Mouse (Mus musculus): ENCODE measurements at regions not wholly inside any gene's neighbourhood (a gene's known extent, or its start where the extent isn't known, plus 50 kb on each side); places are given as distances from the start of the nearest gene placed in this dataset.

DNA sequence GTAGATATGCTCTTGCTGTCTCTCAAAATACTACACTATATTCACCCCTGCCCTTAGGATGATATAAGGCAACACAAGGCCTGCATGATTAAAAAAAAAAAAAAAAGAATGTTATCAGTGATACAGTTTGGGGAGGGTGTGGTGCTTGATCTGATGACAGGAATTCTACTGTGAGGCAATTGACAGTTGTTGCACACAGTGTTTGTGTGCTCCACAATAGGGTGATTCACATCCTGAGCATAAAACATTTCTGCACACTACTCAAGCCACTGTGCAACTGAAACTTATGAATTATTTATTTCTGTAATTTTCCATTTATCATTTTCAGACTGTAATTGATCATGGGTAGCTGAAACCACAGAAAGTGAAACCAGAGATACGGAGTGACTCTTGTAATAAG is 277.2 kb upstream of the Adgrl4 start:
- TF ChIP-seq POLR2A (IDR thresholded peaks at IDR 0.05; ENCODE audit: insufficient read depth, low read depth, low read length) (no peak), CTCF (IDR thresholded peaks at IDR 0.05) (no peak), EP300 (IDR thresholded peaks at IDR 0.05; ENCODE audit: insufficient read depth, low read depth, low read length) (no peak)
- no peaks in the 10 kb centered on the region; the same call in 1 of the 2 replicates for H3K36me3 ChIP-seq (ENCODE audit: control insufficient read depth, insufficient read depth, low read length)
- intact Hi-C loops (cut with DNase I): loop anchor here (10.0 kb wide), 1 partner anchor 274 kb away; the partner anchor contains the start of gene Adgrl4
- DNase-seq: no peak
- no peaks in the 10 kb centered on the region for H3K79me2 ChIP-seq (replicated peaks; ENCODE audit: control insufficient read depth, insufficient read depth, low read length)
- WGBS: 75% methylated on average over 1 of the region's 1 CpGs
- no peak overlapping the region for H3K9ac ChIP-seq (ENCODE audit: low read depth, low read length)
- no peak overlapping the region for H3K4me3 ChIP-seq
- H3K27ac ChIP-seq: no peak overlapping the region
- H3K4me1 ChIP-seq (ENCODE audit: control insufficient read depth, insufficient read depth, low read length): no peaks in the 10 kb centered on the region
- no peaks in the 10 kb centered on the region for H3K27me3 ChIP-seq (ENCODE audit: control insufficient read depth, insufficient read depth, low read length)

- DNase-seq: no peak
- H3K27ac ChIP-seq: no peak overlapping the region
- H3K27me3 ChIP-seq (ENCODE audit: control insufficient read depth, insufficient read depth, low read length): no peaks in the 10 kb centered on the region
- no peak overlapping the region for H3K9ac ChIP-seq (ENCODE audit: low read depth, low read length)
- WGBS: 38% methylated on average over 2 of the region's 2 CpGs
- no peaks in the 10 kb centered on the region for H3K36me3 ChIP-seq (ENCODE audit: control insufficient read depth, insufficient read depth, low read length)
- H3K79me2 ChIP-seq (replicated peaks; ENCODE audit: control insufficient read depth, insufficient read depth, low read length): no peaks in the 10 kb centered on the region
- intact Hi-C loops (cut with DNase I): no loop called here
- H3K4me1 ChIP-seq (ENCODE audit: control insufficient read depth, insufficient read depth, low read length): no peaks in the 10 kb centered on the region
- TF ChIP-seq POLR2A (IDR thresholded peaks at IDR 0.05; ENCODE audit: insufficient read depth, low read depth, low read length) (no peak), EP300 (IDR thresholded peaks at IDR 0.05; ENCODE audit: insufficient read depth, low read depth, low read length) (no peak), CTCF (IDR thresholded peaks at IDR 0.05) (no peak)
- no peak overlapping the region for H3K4me3 ChIP-seq
These were observed 255.6 kb upstream of the Adgrl4 start for GRCm38 (mm10) chr3:151182132-151182531.

DNA sequence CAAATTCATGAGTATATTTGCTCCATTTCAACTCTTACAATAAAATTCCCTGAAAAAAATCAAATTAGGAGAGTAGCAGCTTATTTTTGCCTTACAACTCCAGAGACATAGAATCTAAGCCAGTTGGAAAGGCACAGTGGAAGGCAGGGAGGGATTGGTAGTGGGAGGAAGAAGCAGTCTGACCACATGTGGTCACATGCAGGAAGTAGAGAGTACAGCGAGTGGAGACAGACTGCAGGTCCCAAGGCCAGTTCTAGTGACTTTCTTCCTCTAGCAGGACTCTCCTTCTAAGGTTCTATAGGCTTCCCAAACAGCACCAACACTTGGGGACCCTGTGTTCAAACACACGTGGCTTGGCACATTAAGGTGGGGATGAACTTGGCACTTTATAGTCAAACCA is 245.6 kb upstream of the Adgrl4 start:
- Histone ChIP-seq H3K9ac (ENCODE audit: low read depth, low read length) (no peak overlapping the region), H3K79me2 (replicated peaks; ENCODE audit: control insufficient read depth, insufficient read depth, low read length) (no peaks in the 10 kb centered on the region), H3K27me3 (ENCODE audit: control insufficient read depth, insufficient read depth, low read length) (no peaks in the 10 kb centered on the region), H3K36me3 (ENCODE audit: control insufficient read depth, insufficient read depth, low read length) (no peaks in the 10 kb centered on the region), H3K27ac (no peak overlapping the region), H3K4me1 (ENCODE audit: control insufficient read depth, insufficient read depth, low read length) (no peaks in the 10 kb centered on the region), H3K4me3 (no peak overlapping the region)
- TF ChIP-seq CTCF (IDR thresholded peaks at IDR 0.05): no peak
- TF ChIP-seq EP300 (IDR thresholded peaks at IDR 0.05; ENCODE audit: insufficient read depth, low read depth, low read length): no peak
- no peak for TF ChIP-seq POLR2A (IDR thresholded peaks at IDR 0.05; ENCODE audit: insufficient read depth, low read depth, low read length)
- WGBS: 61% methylated on average over 2 of the region's 2 CpGs
- no peak for DNase-seq
- intact Hi-C loops (cut with DNase I): no loop called here

GRCm38 (mm10) chr3:151210978-151211377 is 226.7 kb upstream of the Adgrl4 start:
- H3K79me2 ChIP-seq (replicated peaks; ENCODE audit: control insufficient read depth, insufficient read depth, low read length): no peaks in the 10 kb centered on the region
- WGBS: 89% methylated on average over 4 of the region's 4 CpGs
- H3K36me3 ChIP-seq (ENCODE audit: control insufficient read depth, insufficient read depth, low read length): no peaks in the 10 kb centered on the region
- no peaks in the 10 kb centered on the region for H3K4me1 ChIP-seq (ENCODE audit: control insufficient read depth, insufficient read depth, low read length)
- DNase-seq: no peak
- no peak overlapping the region for H3K4me3 ChIP-seq
- intact Hi-C loops (cut with DNase I): no loop called here
- no peak overlapping the region for H3K9ac ChIP-seq (ENCODE audit: low read depth, low read length)
- H3K27me3 ChIP-seq (ENCODE audit: control insufficient read depth, insufficient read depth, low read length): no peaks in the 10 kb centered on the region
- TF ChIP-seq EP300 (IDR thresholded peaks at IDR 0.05; ENCODE audit: insufficient read depth, low read depth, low read length): no peak
- TF ChIP-seq CTCF (IDR thresholded peaks at IDR 0.05): no peak
- no peak for TF ChIP-seq POLR2A (IDR thresholded peaks at IDR 0.05; ENCODE audit: insufficient read depth, low read depth, low read length)
- no peak overlapping the region for H3K27ac ChIP-seq

DNA sequence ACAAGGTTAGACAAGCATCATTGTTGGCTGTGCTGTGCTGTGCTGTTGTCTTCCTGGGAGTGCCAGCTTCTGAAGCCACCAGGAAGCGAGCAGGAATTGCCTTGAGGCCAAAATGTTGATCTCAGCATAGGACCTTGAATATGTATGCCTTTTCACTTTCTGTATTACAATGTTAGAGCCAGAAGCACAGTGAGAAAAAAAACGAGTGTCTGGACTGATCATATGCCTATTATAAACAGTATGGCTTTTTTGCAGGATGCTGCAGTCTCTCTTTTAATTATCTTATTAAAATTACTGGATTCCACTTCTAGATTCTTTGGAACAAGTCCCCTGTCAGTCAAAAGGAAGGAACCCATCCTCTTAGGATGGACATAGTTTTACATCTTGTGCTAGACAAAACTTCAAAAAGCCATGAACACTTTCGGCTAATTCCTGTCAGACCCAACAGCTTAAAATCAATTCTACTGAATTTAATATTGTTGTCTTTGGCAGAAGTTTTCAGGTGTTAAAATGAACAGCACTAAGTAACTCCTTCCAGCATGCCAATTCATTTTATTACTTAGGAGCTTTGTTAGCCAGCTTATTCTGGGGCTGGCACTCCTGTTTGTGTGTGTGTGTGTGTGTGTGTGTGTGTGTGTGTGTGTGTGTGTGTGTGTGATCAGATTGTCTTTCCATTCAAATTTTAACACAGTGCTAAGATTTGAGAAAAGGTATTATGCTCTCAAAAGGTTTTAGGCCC is 220.8 kb upstream of the Adgrl4 start:
- Histone ChIP-seq H3K79me2 (replicated peaks; ENCODE audit: control insufficient read depth, insufficient read depth, low read length) (no peaks in the 10 kb centered on the region), H3K36me3 (ENCODE audit: control insufficient read depth, insufficient read depth, low read length) (no peaks in the 10 kb centered on the region), H3K9ac (ENCODE audit: low read depth, low read length) (no peak overlapping the region), H3K4me3 (no peak overlapping the region), H3K27ac (no peak overlapping the region), H3K27me3 (ENCODE audit: control insufficient read depth, insufficient read depth, low read length) (no peaks in the 10 kb centered on the region), H3K4me1 (ENCODE audit: control insufficient read depth, insufficient read depth, low read length) (no peaks in the 10 kb centered on the region)
- no peak for DNase-seq
- intact Hi-C loops (cut with DNase I): no loop called here
- WGBS: 63% methylated on average over 3 of the region's 3 CpGs
- TF ChIP-seq POLR2A (IDR thresholded peaks at IDR 0.05; ENCODE audit: insufficient read depth, low read depth, low read length) (no peak), CTCF (IDR thresholded peaks at IDR 0.05) (no peak), EP300 (IDR thresholded peaks at IDR 0.05; ENCODE audit: insufficient read depth, low read depth, low read length) (no peak)

- Histone ChIP-seq H3K27ac (no peak overlapping the region), H3K27me3 (ENCODE audit: control insufficient read depth, insufficient read depth, low read length) (no peaks in the 10 kb centered on the region), H3K4me3 (no peak overlapping the region), H3K9ac (ENCODE audit: low read depth, low read length) (no peak overlapping the region), H3K36me3 (ENCODE audit: control insufficient read depth, insufficient read depth, low read length) (no peaks in the 10 kb centered on the region), H3K4me1 (ENCODE audit: control insufficient read depth, insufficient read depth, low read length) (no peaks in the 10 kb centered on the region; the same call in 1 of the 2 replicates), H3K79me2 (replicated peaks; ENCODE audit: control insufficient read depth, insufficient read depth, low read length) (no peaks in the 10 kb centered on the region)
- no peak for DNase-seq
- TF ChIP-seq POLR2A (IDR thresholded peaks at IDR 0.05; ENCODE audit: insufficient read depth, low read depth, low read length): no peak
- no peak for TF ChIP-seq EP300 (IDR thresholded peaks at IDR 0.05; ENCODE audit: insufficient read depth, low read depth, low read length)
- TF ChIP-seq CTCF (IDR thresholded peaks at IDR 0.05): peak; percentile 83
- intact Hi-C loops (cut with DNase I): no loop called here
- 11% methylated on average over 3 of the region's 3 CpGs for WGBS
These were observed 215.3 kb upstream of the Adgrl4 start for GRCm38 (mm10) chr3:151222407-151222806.

All from heart, adult 2 months (tissue).